Mouse (Mus musculus) right cerebral cortex, adult 2 months (tissue): ENCODE results near the gene 4933405O20Rik.

Source experiments
- DNase-seq, 2 experiments: peaks; one replicate each; pipeline ENCODE4 v3.0.0; 2021 to 2022; ENCODE audit warnings: low spot score in 2 of 2

4933405O20Rik gene

GRCm38 (mm10) chr7:50598890-50599289, at the start of gene 4933405O20Rik:
Gene 4933405O20Rik, plus strand, starts transcription at chr7:50599190.
- DNase-seq: no peak

DNA sequence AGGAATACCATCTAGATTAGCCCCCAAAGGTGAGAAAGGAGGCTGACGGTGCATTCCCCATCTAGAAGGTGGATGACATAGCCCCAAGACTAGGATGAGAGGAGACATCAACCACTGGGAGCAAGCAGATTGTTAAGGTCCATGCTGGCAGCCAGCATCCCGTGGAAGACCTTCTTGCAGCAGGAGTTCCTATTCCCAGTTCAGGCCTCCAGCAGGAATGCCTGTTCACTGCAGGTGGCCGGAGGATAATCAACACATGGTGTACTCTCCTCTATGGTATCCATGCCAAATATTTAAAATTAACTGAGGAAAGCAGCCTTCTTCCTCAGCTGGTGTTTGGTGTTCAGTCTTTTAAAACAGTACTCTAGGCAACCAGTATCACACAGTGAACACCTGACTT, 49.4 kb upstream of the 4933405O20Rik start:
- no peak for DNase-seq

DNA sequence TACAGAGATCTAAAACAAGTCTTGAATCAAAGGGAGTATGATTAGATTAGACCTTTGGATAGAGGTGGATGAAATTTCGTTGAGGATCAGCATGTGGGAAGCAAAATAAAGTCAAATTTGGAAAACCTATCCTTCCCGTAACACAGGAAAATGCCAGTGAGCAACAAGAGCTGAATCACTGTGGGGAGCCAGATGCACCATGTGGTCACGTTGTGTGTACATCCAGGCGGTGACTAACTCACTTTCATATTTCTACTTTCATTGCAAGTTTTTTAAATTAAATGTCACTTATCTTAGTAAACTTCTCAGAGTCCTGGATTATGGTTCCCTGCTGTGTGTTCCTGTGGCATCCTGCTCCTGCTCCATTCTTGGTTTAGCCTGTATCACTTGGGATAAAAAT, 47.6 kb upstream of the 4933405O20Rik start:
- DNase-seq: peak; percentile 31 to 57

DNA sequence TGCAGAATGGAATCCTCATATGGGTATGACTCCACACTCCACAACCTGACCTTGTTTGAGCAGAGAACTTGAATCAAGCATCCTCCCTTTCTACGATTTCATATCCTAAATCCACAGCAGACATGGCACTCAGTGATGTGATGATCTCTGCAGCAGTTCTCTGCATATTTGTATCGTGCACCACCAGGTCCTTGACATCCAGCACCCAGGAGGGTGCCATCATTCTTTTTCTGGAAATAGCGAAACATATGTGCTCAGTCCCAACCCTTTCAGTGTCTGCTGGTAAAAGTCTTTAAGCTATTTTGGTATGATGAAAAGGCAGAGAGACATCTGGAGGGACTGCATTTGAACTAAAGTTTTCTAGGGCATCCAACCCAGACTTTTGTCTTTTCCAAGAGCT, 36.3 kb upstream of the 4933405O20Rik start:
- DNase-seq: no peak

DNA sequence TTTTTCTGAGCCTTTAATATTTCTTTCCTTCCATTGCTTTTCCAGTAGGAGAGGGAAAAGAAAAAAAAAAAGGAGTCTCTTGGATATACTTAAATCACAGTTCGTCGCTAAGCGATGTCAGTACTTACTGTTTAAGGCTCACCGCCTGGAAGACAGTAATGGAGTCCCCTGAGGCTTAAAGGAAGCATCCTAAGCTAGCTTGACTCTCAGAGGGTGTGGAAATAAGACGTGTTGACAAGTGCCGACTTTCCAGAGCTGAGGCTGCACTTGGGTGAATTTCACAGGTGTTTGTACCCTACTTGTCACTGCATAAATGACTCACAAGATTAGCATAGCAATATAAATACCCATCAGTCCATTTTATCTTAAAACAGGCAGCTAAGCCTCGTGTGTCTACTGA, 25.1 kb upstream of the 4933405O20Rik start:
- no peak for DNase-seq

DNA sequence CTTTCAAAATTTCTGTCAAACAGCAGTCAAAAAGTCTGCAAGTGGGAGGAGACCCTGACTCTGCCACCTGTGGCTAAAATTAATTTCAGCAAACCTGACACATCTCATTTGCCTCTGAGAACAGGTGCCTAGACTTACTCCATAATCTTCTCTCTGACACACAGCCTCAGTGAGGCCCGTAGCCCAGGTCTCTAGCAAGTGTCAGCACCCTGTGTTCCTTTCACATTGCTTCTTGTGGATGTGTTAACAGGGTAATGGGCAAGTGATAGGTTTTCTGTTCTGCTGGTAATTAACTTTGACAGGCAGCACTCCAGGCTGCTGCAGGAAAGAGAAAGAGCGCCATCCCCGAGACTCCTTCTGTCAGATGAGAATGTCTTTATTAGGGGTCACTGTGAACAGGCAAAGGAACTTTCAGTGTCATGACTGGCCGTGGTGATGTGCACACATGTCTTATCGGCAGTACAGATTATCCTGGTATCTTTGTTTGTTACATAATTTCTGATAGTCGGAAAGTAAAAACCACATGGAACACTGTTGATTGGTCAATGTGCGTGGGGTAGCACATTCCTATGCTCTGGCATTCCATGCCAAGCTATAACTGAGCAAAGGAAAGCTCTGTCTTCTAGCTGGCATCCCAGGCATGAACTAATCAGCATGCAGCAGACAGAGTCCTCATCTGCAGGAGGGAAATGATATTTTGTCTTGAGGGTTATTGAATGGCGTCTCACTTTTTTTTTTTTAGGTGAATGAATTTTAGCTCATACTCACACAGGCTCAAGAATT, 10.2 kb upstream of the 4933405O20Rik start:
- DNase-seq: no peak

GRCm38 (mm10) chr7:50614101-50614500, 15.1 kb downstream of the 4933405O20Rik start:
- peak; percentile 67 for DNase-seq

GRCm38 (mm10) chr7:50629186-50629585, 30.2 kb downstream of the 4933405O20Rik start:
- no peak for DNase-seq

- no peak for DNase-seq
These were observed 34.2 kb downstream of the 4933405O20Rik start for GRCm38 (mm10) chr7:50633147-50633546.
